In the genomic region with DNA sequence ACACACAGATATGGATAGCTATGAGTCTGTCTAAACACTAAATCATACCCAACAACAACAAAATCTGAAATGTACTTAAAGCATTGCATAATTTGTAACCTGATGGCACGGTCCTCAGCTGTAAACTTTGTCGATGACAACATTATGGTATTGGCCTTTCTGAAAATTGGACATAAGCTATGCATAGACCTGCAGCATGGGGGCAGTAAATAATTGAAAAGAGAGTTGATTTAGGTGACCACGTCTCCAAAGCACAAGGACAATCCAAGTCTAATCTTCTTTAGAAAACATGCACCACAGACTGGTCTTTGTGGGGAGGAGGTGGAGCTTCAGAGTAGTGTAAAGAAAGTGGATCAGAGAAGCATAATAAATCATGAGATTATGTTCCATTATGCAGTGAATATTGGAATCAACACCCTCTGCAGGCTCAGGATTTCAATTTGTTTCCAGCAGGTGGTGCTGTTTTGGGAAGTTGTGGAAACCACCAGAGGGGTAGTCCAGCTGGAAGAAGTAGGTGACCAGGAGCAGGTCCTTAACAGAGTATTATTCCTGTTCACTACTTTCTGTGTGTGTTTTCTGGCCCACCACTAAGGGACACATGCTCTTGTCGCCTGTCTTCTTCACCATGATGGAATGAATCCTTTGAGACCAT, we compare ENCODE assay signal across 8 mouse cellular contexts.
DNase-seq lines count a peak whose midpoint lies in the region; ATAC-seq and TF ChIP-seq lines count a peak whose summit lies in the region.

No protein-coding gene starts in this region.

- H3K9ac ChIP-seq in heart, embryonic 11.5 days (ENCODE audit: low read depth, low read length) = no peak overlapping the region
- H3K9ac ChIP-seq in ES-E14 (ENCODE audit: insufficient read depth, low read depth, low read length, poor library complexity, severe bottlenecking) = no peak overlapping the region
- no peak overlapping the region for H3K9ac ChIP-seq in kidney, embryonic 15.5 days

- H3K4me2 ChIP-seq in heart, embryonic 11.5 days = no peak overlapping the region
- no peak overlapping the region for H3K4me2 ChIP-seq in kidney, embryonic 15.5 days

- H3K4me3 ChIP-seq in heart, embryonic 11.5 days (ENCODE audit: low read depth, low read length) = no peak overlapping the region
- no peak overlapping the region for H3K4me3 ChIP-seq in ES-E14 (ENCODE audit: insufficient read depth in 1 of 2, low read depth in 1 of 2, low read length in 2 of 2, poor library complexity in 1 of 2, severe bottlenecking in 1 of 2)
- H3K4me3 ChIP-seq in kidney, embryonic 15.5 days (replicated peaks) = no peak overlapping the region

- no peak overlapping the region for H3K27ac ChIP-seq in heart, embryonic 11.5 days (ENCODE audit: low read depth, low read length)
- no peak overlapping the region for H3K27ac ChIP-seq in ES-E14 (ENCODE audit: insufficient read depth, low read depth, low read length, poor library complexity, severe bottlenecking)
- no peak overlapping the region for H3K27ac ChIP-seq in kidney, embryonic 15.5 days

- in situ Hi-C loops in ES-E14 (cut with MboI; ENCODE audit: low sequenced_read_pairs in 2 of 2, unreplicated experiment in 2 of 2) = no loop called here

- H3K4me1 ChIP-seq in heart, embryonic 11.5 days (ENCODE audit: control insufficient read depth, insufficient read depth, low read length) = no peaks in the 10 kb centered on the region
- H3K4me1 ChIP-seq in ES-E14 (ENCODE audit: control insufficient read depth in 2 of 2, insufficient read depth in 2 of 2, low read length in 2 of 2, poor library complexity in 1 of 2) = no peaks in the 10 kb centered on the region
- H3K4me1 ChIP-seq in kidney, embryonic 15.5 days = no peaks in the 10 kb centered on the region

- intact Hi-C loops in heart, postnatal 10 days (cut with DNase I) = loop anchor here (2.0 to 5.0 kb wide), 2 partner anchors 550 to 803 kb away; a partner anchor contains a TSS

- ATAC-seq in heart, embryonic 11.5 days (replicated peaks; ENCODE audit: insufficient number of reproducible peaks, low FRiP score, low TSS enrichment) = no peak
- ATAC-seq in kidney, embryonic 15.5 days (replicated peaks; ENCODE audit: low FRiP score) = 0 out of 2 replicates have a peak, but pooled peaks have one; percentile 52

- H3K36me3 ChIP-seq in heart, embryonic 11.5 days (ENCODE audit: control insufficient read depth, insufficient read depth, low read length) = no peaks in the 10 kb centered on the region
- no peaks in the 10 kb centered on the region for H3K36me3 ChIP-seq in ES-E14 (ENCODE audit: control insufficient read depth, insufficient read depth, low read length, poor library complexity, severe bottlenecking)
- H3K36me3 ChIP-seq in kidney, embryonic 15.5 days = no peaks in the 10 kb centered on the region

- 62% methylated on average over 4 of the region's 4 CpGs for WGBS in heart, embryonic 11.5 days (ENCODE audit: insufficient replicate concordance)
- WGBS in kidney, embryonic 15.5 days = 69% methylated on average over 4 of the region's 4 CpGs

- peak; percentile 31 to 43 for DNase-seq in heart, postnatal 10 days
- DNase-seq in ES-E14 (ENCODE audit: low read depth, low spot score) = peak; percentile 12
- peak; percentile 16 to 55 for DNase-seq in cerebellum, postnatal 25 days
- no peak for DNase-seq in spleen, postnatal 10 days (ENCODE audit: low spot score in 2 of 2)
- no peak for DNase-seq in gastrocnemius, postnatal 4 days (ENCODE audit: low spot score in 2 of 2)
- DNase-seq in urinary bladder, postnatal 4 days (ENCODE audit: low spot score in 2 of 2) = no peak

- no peaks in the 10 kb centered on the region for H3K9me3 ChIP-seq in heart, embryonic 11.5 days (replicated peaks; ENCODE audit: control insufficient read depth, low read length)
- no peaks in the 10 kb centered on the region for H3K9me3 ChIP-seq in ES-E14 (ENCODE audit: control insufficient read depth, insufficient read depth, low read depth, low read length)
- H3K9me3 ChIP-seq in kidney, embryonic 15.5 days (replicated peaks) = no peaks in the 10 kb centered on the region

- no peaks in the 10 kb centered on the region for H3K27me3 ChIP-seq in heart, embryonic 11.5 days (ENCODE audit: control insufficient read depth, insufficient read depth, low read length)
- H3K27me3 ChIP-seq in kidney, embryonic 15.5 days = no peaks in the 10 kb centered on the region

TF ChIP-seq in ES-E14, 5 proteins besides CTCF, POLR2A, EP300 and RAD21:
- TF ChIP-seq HCFC1 (IDR thresholded peaks at IDR 0.05; ENCODE audit: borderline replicate concordance, insufficient read depth, low read length) (no peak), MAFK (IDR thresholded peaks at IDR 0.05; ENCODE audit: insufficient read depth, low read depth, low read length) (no peak), CHD2 (IDR thresholded peaks at IDR 0.05; ENCODE audit: low read depth, low read length) (no peak), ZC3H11A (IDR thresholded peaks at IDR 0.05; ENCODE audit: borderline replicate concordance, low read depth, low read length) (no peak), ZNF384 (IDR thresholded peaks at IDR 0.05; ENCODE audit: low read depth, low read length) (no peak)
TF ChIP-seq in ES-E14: peak in this region for 0.

Comparison
In these comparisons a context has a peak if more than half of its experiments do, and no peak if none do; other contexts are left out.
1. DNase-seq: peak in heart, postnatal 10 days (2 of 2), ES-E14 (single experiment) and cerebellum, postnatal 25 days (2 of 2); none in spleen, postnatal 10 days (0 of 2), gastrocnemius, postnatal 4 days (0 of 2) and urinary bladder, postnatal 4 days (0 of 2).